Mouse (Mus musculus): ENCODE data around the gene Zfp740. TPM values are rescaled to one million over a fixed set of nuclear protein-coding genes. Genes with fewer than 3 reads are reported as not detected.

Gene Zfp740
- polyA plus RNA-seq, 1 experiment from 2014 or later, result 17.1 TPM

GRCm38 (mm10) chr15:102173581-102173980 lies 29.5 kb upstream of the Zfp740 start:
- Histone ChIP-seq H3K9ac (ENCODE audit: low read depth, low read length) (no peak overlapping the region), H3K4me2 (ENCODE audit: low read depth, low read length) (no peak overlapping the region), H3K4me1 (ENCODE audit: control insufficient read depth, low read depth, low read length) (peaks cover 10% of the 10 kb centered on the region), H3K4me3 (ENCODE audit: low read depth, low read length) (no peak overlapping the region), H3K27me3 (ENCODE audit: control insufficient read depth, insufficient read depth, low read depth, low read length) (no peaks in the 10 kb centered on the region), H3K27ac (ENCODE audit: low read length) (no peak overlapping the region), H3K9me3 (replicated peaks; ENCODE audit: control insufficient read depth, low read length) (no peaks in the 10 kb centered on the region), H3K36me3 (ENCODE audit: control insufficient read depth, insufficient read depth) (no peaks in the 10 kb centered on the region)
- no peak for ATAC-seq (ENCODE audit: low read depth)
- WGBS (ENCODE audit: insufficient replicate concordance), result 52% methylated on average over 3 of the region's 3 CpGs

GRCm38 (mm10) chr15:102175736-102176319 lies 27.2 kb upstream of the Zfp740 start:
- Histone ChIP-seq H3K9ac (ENCODE audit: low read depth, low read length) (no peak overlapping the region), H3K27ac (ENCODE audit: low read length) (no peak overlapping the region), H3K9me3 (replicated peaks; ENCODE audit: control insufficient read depth, low read length) (no peaks in the 10 kb centered on the region), H3K27me3 (ENCODE audit: control insufficient read depth, insufficient read depth, low read depth, low read length) (no peaks in the 10 kb centered on the region), H3K4me1 (ENCODE audit: control insufficient read depth, low read depth, low read length) (peaks cover 10% of the 10 kb centered on the region), H3K4me3 (ENCODE audit: low read depth, low read length) (no peak overlapping the region), H3K36me3 (ENCODE audit: control insufficient read depth, insufficient read depth) (no peaks in the 10 kb centered on the region), H3K4me2 (ENCODE audit: low read depth, low read length) (no peak overlapping the region)
- ATAC-seq (ENCODE audit: low read depth), result no peak
- 80% methylated on average over 16 of the region's 16 CpGs for WGBS (ENCODE audit: insufficient replicate concordance)

GRCm38 (mm10) chr15:102176571-102177316 lies 26.3 kb upstream of the Zfp740 start:
- Histone ChIP-seq H3K36me3 (ENCODE audit: control insufficient read depth, insufficient read depth) (no peaks in the 10 kb centered on the region), H3K9ac (ENCODE audit: low read depth, low read length) (no peak overlapping the region), H3K27ac (ENCODE audit: low read length) (no peak overlapping the region), H3K4me3 (ENCODE audit: low read depth, low read length) (no peak overlapping the region), H3K27me3 (ENCODE audit: control insufficient read depth, insufficient read depth, low read depth, low read length) (no peaks in the 10 kb centered on the region), H3K4me2 (ENCODE audit: low read depth, low read length) (no peak overlapping the region), H3K9me3 (replicated peaks; ENCODE audit: control insufficient read depth, low read length) (no peaks in the 10 kb centered on the region), H3K4me1 (ENCODE audit: control insufficient read depth, low read depth, low read length) (peaks cover 10% of the 10 kb centered on the region)
- 43% methylated on average over 7 of the region's 7 CpGs for WGBS (ENCODE audit: insufficient replicate concordance)
- ATAC-seq (ENCODE audit: low read depth), result no peak

GRCm38 (mm10) chr15:102177417-102177816 lies 25.6 kb upstream of the Zfp740 start:
- H3K4me1 ChIP-seq (ENCODE audit: control insufficient read depth, low read depth, low read length), result peaks cover 10% of the 10 kb centered on the region
- no peak overlapping the region for H3K27ac ChIP-seq (ENCODE audit: low read length)
- H3K4me2 ChIP-seq (ENCODE audit: low read depth, low read length), result no peak overlapping the region
- 67% methylated on average over 8 of the region's 8 CpGs for WGBS (ENCODE audit: insufficient replicate concordance)
- H3K9ac ChIP-seq (ENCODE audit: low read depth, low read length), result no peak overlapping the region
- ATAC-seq (ENCODE audit: low read depth), result no peak
- H3K36me3 ChIP-seq (ENCODE audit: control insufficient read depth, insufficient read depth), result no peaks in the 10 kb centered on the region
- H3K4me3 ChIP-seq (ENCODE audit: low read depth, low read length), result no peak overlapping the region
- no peaks in the 10 kb centered on the region for H3K9me3 ChIP-seq (replicated peaks; ENCODE audit: control insufficient read depth, low read length)
- H3K27me3 ChIP-seq (ENCODE audit: control insufficient read depth, insufficient read depth, low read depth, low read length), result no peaks in the 10 kb centered on the region

DNA sequence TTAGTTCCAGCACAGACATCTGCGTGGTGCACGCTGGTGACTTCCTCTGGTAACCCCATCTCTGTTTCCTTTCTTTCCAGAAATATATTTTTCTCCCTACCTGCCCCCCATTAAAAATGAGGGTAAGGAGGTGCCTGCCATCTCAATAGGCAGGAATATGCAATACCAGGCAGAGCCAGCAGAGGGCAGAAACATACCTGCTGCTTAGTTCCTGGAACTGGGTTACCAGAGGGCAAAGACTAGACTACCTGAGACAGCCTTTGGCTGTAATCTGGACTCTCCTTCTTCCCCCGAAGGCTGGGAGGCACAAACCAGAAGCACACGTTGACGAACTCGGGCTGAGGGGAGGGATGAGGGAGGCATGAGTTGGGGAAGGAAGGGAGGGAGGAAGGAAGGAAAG lies 24.8 kb upstream of the Zfp740 start:
- WGBS (ENCODE audit: insufficient replicate concordance), result 16% methylated on average over 6 of the region's 6 CpGs
- H3K4me1 ChIP-seq (ENCODE audit: control insufficient read depth, low read depth, low read length), result peaks cover 10% of the 10 kb centered on the region
- peak; percentile 34; the same call in 1 of the 2 replicates for ATAC-seq (ENCODE audit: low read depth)
- no peaks in the 10 kb centered on the region for H3K9me3 ChIP-seq (replicated peaks; ENCODE audit: control insufficient read depth, low read length)
- no peak overlapping the region for H3K4me2 ChIP-seq (ENCODE audit: low read depth, low read length)
- H3K27me3 ChIP-seq (ENCODE audit: control insufficient read depth, insufficient read depth, low read depth, low read length), result no peaks in the 10 kb centered on the region
- H3K27ac ChIP-seq (ENCODE audit: low read length), result no peak overlapping the region
- no peak overlapping the region for H3K4me3 ChIP-seq (ENCODE audit: low read depth, low read length)
- no peak overlapping the region for H3K9ac ChIP-seq (ENCODE audit: low read depth, low read length)
- no peaks in the 10 kb centered on the region for H3K36me3 ChIP-seq (ENCODE audit: control insufficient read depth, insufficient read depth)

DNA sequence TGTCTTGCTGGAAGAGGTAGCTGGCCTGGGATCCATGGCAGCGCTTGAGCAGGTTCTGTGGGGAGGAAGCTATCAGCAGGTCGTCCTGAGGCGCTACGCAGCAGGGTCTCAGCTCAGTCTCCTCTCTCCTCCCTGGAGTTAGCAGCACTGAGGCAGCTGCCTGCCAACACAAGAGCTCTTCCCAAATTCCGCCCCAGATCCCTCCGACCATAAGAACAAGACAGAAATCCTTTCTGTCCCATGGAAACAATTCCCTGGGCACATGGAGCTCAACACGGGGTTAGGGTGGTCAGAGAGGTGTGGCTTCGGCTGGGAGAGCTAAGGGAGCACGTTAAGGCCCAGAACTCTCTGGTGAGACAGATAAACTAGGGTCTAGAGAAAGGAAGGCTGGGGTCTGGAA lies 23.9 kb upstream of the Zfp740 start:
- ATAC-seq (ENCODE audit: low read depth), result no peak
- Histone ChIP-seq H3K27ac (ENCODE audit: low read length) (no peak overlapping the region), H3K36me3 (ENCODE audit: control insufficient read depth, insufficient read depth) (no peaks in the 10 kb centered on the region), H3K9me3 (replicated peaks; ENCODE audit: control insufficient read depth, low read length) (no peaks in the 10 kb centered on the region), H3K9ac (ENCODE audit: low read depth, low read length) (no peak overlapping the region), H3K4me3 (ENCODE audit: low read depth, low read length) (no peak overlapping the region), H3K4me2 (ENCODE audit: low read depth, low read length) (no peak overlapping the region), H3K27me3 (ENCODE audit: control insufficient read depth, insufficient read depth, low read depth, low read length) (no peaks in the 10 kb centered on the region), H3K4me1 (ENCODE audit: control insufficient read depth, low read depth, low read length) (peaks cover 10% of the 10 kb centered on the region)
- 65% methylated on average over 9 of the region's 9 CpGs for WGBS (ENCODE audit: insufficient replicate concordance)

DNA sequence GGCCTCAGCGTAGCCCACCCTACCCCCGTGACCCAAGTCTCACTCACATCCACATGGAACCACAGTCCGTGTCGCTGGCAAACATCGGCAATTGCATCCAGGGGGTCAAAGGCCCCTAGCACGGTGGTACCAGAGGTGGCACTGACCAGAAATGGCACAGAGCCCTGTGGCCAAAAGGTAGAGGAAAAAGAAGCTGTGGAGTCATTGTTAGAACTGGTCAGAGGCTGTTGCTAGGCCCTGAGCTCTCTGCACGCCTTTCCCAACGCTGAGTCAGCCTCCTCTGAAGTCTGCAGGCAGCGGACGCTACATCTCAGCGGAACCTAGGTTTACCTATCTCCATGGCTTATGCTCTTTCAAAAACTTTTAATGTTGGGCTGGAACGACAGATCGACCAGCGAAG lies 23.1 kb upstream of the Zfp740 start:
- Histone ChIP-seq H3K9ac (ENCODE audit: low read depth, low read length) (no peak overlapping the region), H3K4me3 (ENCODE audit: low read depth, low read length) (no peak overlapping the region), H3K27ac (ENCODE audit: low read length) (no peak overlapping the region), H3K27me3 (ENCODE audit: control insufficient read depth, insufficient read depth, low read depth, low read length) (no peaks in the 10 kb centered on the region), H3K4me2 (ENCODE audit: low read depth, low read length) (no peak overlapping the region), H3K4me1 (ENCODE audit: control insufficient read depth, low read depth, low read length) (peaks cover 10% of the 10 kb centered on the region), H3K9me3 (replicated peaks; ENCODE audit: control insufficient read depth, low read length) (no peaks in the 10 kb centered on the region), H3K36me3 (ENCODE audit: control insufficient read depth, insufficient read depth) (no peaks in the 10 kb centered on the region)
- ATAC-seq (ENCODE audit: low read depth), result no peak
- WGBS (ENCODE audit: insufficient replicate concordance), result 80% methylated on average over 14 of the region's 14 CpGs

- no peak for ATAC-seq (ENCODE audit: low read depth)
- H3K27me3 ChIP-seq (ENCODE audit: control insufficient read depth, insufficient read depth, low read depth, low read length), result no peaks in the 10 kb centered on the region
- H3K9ac ChIP-seq (ENCODE audit: low read depth, low read length), result no peak overlapping the region
- H3K27ac ChIP-seq (ENCODE audit: low read length), result no peak overlapping the region
- no peak overlapping the region for H3K4me2 ChIP-seq (ENCODE audit: low read depth, low read length)
- no peaks in the 10 kb centered on the region for H3K36me3 ChIP-seq (ENCODE audit: control insufficient read depth, insufficient read depth)
- 61% methylated on average over 3 of the region's 3 CpGs for WGBS (ENCODE audit: insufficient replicate concordance)
- H3K9me3 ChIP-seq (replicated peaks; ENCODE audit: control insufficient read depth, low read length), result no peaks in the 10 kb centered on the region
- peaks cover 5% of the 10 kb centered on the region; the same call in 1 of the 2 replicates for H3K4me1 ChIP-seq (ENCODE audit: control insufficient read depth, low read depth, low read length)
- no peak overlapping the region for H3K4me3 ChIP-seq (ENCODE audit: low read depth, low read length)
Measured at GRCm38 (mm10) chr15:102183076-102183475, 20.0 kb upstream of the Zfp740 start.

DNA sequence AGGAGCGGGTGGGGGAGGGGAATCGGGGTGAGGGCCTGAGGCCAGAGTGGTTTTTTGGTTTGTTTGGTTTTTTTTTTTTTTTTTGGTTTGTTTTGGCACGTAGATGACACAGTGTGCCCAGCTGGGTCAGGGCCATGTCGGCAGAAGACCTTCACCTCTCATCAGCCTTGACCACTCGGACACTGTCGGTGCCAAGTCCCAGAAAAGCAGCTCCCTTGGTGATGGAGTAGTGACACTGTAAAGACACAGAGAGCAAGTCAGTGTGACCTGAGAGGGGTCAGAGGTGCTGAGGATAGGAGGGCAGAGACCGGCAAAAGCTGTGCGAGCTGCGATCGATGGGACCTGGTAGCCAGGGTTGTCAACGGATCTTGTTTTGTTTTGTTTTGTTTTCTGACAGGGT lies 16.8 kb upstream of the Zfp740 start:
- H3K36me3 ChIP-seq (ENCODE audit: control insufficient read depth, insufficient read depth), result no peaks in the 10 kb centered on the region
- 71% methylated on average over 11 of the region's 11 CpGs for WGBS (ENCODE audit: insufficient replicate concordance)
- ATAC-seq (ENCODE audit: low read depth), result peak; percentile 69
- peak overlapping the region; percentile 28; the same call in 1 of the 2 replicates for H3K4me2 ChIP-seq (ENCODE audit: low read depth, low read length)
- no peaks in the 10 kb centered on the region for H3K27me3 ChIP-seq (ENCODE audit: control insufficient read depth, insufficient read depth, low read depth, low read length)
- no peak overlapping the region for H3K4me3 ChIP-seq (ENCODE audit: low read depth, low read length)
- peak overlapping the region; percentile 58 for H3K27ac ChIP-seq (ENCODE audit: low read length)
- no peaks in the 10 kb centered on the region for H3K9me3 ChIP-seq (replicated peaks; ENCODE audit: control insufficient read depth, low read length)
- H3K9ac ChIP-seq (ENCODE audit: low read depth, low read length), result no peak overlapping the region
- H3K4me1 ChIP-seq (ENCODE audit: control insufficient read depth, low read depth, low read length), result peaks cover 6% of the 10 kb centered on the region; the same call in 1 of the 2 replicates
